Mouse (Mus musculus) macrophage (primary cell): ENCODE data around the gene Zp2. TPM values are rescaled to one million over a fixed set of nuclear protein-coding genes. Genes with fewer than 3 reads are reported as not detected.
A peak's percentile ranks its signal among the peaks of the same experiment; 100 is the strongest.

ENCODE experiments used
- H3K27ac ChIP-seq: fragments of 350-480 bp; formaldehyde crosslinking; 2 replicates; pipeline ENCODE4 v1.9.0; 2021
- H3K36me3 ChIP-seq: fragments of 350-480 bp; formaldehyde crosslinking; 2 replicates; pipeline ENCODE4 v1.9.0; 2021; ENCODE audit errors: inconsistent target
- H3K4me3 ChIP-seq: fragments of 350-480 bp; formaldehyde crosslinking; 2 replicates; pipeline ENCODE4 v1.9.0; 2021; ENCODE audit errors: inconsistent target
- H3K79me2 ChIP-seq: fragments of 350-480 bp; formaldehyde crosslinking; 2 replicates; pipeline ENCODE4 v1.9.0; 2021; ENCODE audit errors: inconsistent target
- WGBS: methylation state at CpG from one replicate; pipeline ENCODE4 v1.1.7; 2026; ENCODE audit warnings: inconsistent platforms; ENCODE audit not compliant: missing documents; 5-methylcytosine and 5-hydroxymethylcytosine counted together
- polyA plus RNA-seq: library from polyadenylated mRNA; stranded (reverse); fragments of 250-400 nt; gene quantifications from 3 replicates; pipeline ENCODE4 v1.2.4, GENCODE M21; 2018; ENCODE audit warnings: inconsistent platforms

Zp2 gene
- polyA plus RNA-seq, 1 experiment from 2014 or later = not detected

- no peaks in the 10 kb centered on the region for H3K79me2 ChIP-seq
- H3K27ac ChIP-seq = no peak overlapping the region
- WGBS = 90% methylated on average over 1 of the region's 1 CpGs
- no peaks in the 10 kb centered on the region for H3K36me3 ChIP-seq
- H3K4me3 ChIP-seq = no peak overlapping the region
Observed at GRCm38 (mm10) chr7:120172188-120172700, 27.2 kb upstream of the Zp2 start.

GRCm38 (mm10) chr7:120163581-120164251 is 18.6 kb upstream of the Zp2 start:
- Histone ChIP-seq H3K27ac (no peak overlapping the region), H3K4me3 (no peak overlapping the region), H3K79me2 (no peaks in the 10 kb centered on the region), H3K36me3 (no peaks in the 10 kb centered on the region)
- WGBS = 88% methylated on average over 11 of the region's 11 CpGs

GRCm38 (mm10) chr7:120158121-120158613 is 13.1 kb upstream of the Zp2 start:
- Histone ChIP-seq H3K4me3 (no peak overlapping the region), H3K79me2 (no peaks in the 10 kb centered on the region), H3K36me3 (no peaks in the 10 kb centered on the region), H3K27ac (no peak overlapping the region)
- WGBS = 65% methylated on average over 4 of the region's 4 CpGs

- Histone ChIP-seq H3K4me3 (no peak overlapping the region), H3K27ac (no peak overlapping the region), H3K36me3 (no peaks in the 10 kb centered on the region), H3K79me2 (no peaks in the 10 kb centered on the region)
- WGBS = 86% methylated on average over 5 of the region's 5 CpGs
Observed at GRCm38 (mm10) chr7:120157575-120158061, 12.5 kb upstream of the Zp2 start.

GRCm38 (mm10) chr7:120156841-120157409 is 11.8 kb upstream of the Zp2 start:
- H3K4me3 ChIP-seq = no peak overlapping the region
- WGBS = 48% methylated on average over 2 of the region's 2 CpGs
- H3K36me3 ChIP-seq = no peaks in the 10 kb centered on the region
- no peaks in the 10 kb centered on the region for H3K79me2 ChIP-seq
- H3K27ac ChIP-seq = no peak overlapping the region

GRCm38 (mm10) chr7:120150898-120151297 is 5.8 kb upstream of the Zp2 start:
- Histone ChIP-seq H3K27ac (no peak overlapping the region), H3K79me2 (no peaks in the 10 kb centered on the region), H3K36me3 (no peaks in the 10 kb centered on the region), H3K4me3 (no peak overlapping the region)
- WGBS = 92% methylated on average over 2 of the region's 2 CpGs

GRCm38 (mm10) chr7:120150257-120150656 is 5.2 kb upstream of the Zp2 start:
- 0 out of 2 replicates have a peak overlapping the region, but pooled peaks have one; percentile 10 for H3K27ac ChIP-seq
- 28% methylated on average over 3 of the region's 3 CpGs for WGBS

GRCm38 (mm10) chr7:120142743-120143142 is 2.3 kb downstream of the Zp2 start:
- Histone ChIP-seq H3K4me3 (no peak overlapping the region), H3K27ac (no peak overlapping the region), H3K36me3 (no peaks in the 10 kb centered on the region), H3K79me2 (no peaks in the 10 kb centered on the region)
- WGBS = 100% methylated on average over 1 of the region's 1 CpGs

More at GRCm38 (mm10) chr7:120150257-120150656, 5.2 kb upstream of the Zp2 start:
- Histone ChIP-seq H3K4me3 (no peak overlapping the region), H3K36me3 (no peaks in the 10 kb centered on the region), H3K79me2 (no peaks in the 10 kb centered on the region)

- H3K36me3 ChIP-seq = no peaks in the 10 kb centered on the region
- H3K4me3 ChIP-seq = no peak overlapping the region
- no peak overlapping the region for H3K27ac ChIP-seq
- no peaks in the 10 kb centered on the region for H3K79me2 ChIP-seq
- 81% methylated on average over 4 of the region's 4 CpGs for WGBS
Observed at GRCm38 (mm10) chr7:120128951-120129350, 16.1 kb downstream of the Zp2 start.

GRCm38 (mm10) chr7:120127686-120128059 is 17.4 kb downstream of the Zp2 start:
- H3K27ac ChIP-seq = no peak overlapping the region
- no peaks in the 10 kb centered on the region for H3K79me2 ChIP-seq
- WGBS = 66% methylated on average over 4 of the region's 4 CpGs
- H3K36me3 ChIP-seq = no peaks in the 10 kb centered on the region
- no peak overlapping the region for H3K4me3 ChIP-seq

- 55% methylated on average over 5 of the region's 5 CpGs for WGBS
- Histone ChIP-seq H3K4me3 (no peak overlapping the region), H3K27ac (no peak overlapping the region), H3K36me3 (no peaks in the 10 kb centered on the region), H3K79me2 (no peaks in the 10 kb centered on the region)
Observed at GRCm38 (mm10) chr7:120126976-120127685, 18.0 kb downstream of the Zp2 start.

GRCm38 (mm10) chr7:120124844-120125243 is 20.2 kb downstream of the Zp2 start:
- no peak overlapping the region for H3K27ac ChIP-seq
- H3K79me2 ChIP-seq = no peaks in the 10 kb centered on the region
- WGBS = 6% methylated on average over 3 of the region's 3 CpGs
- H3K4me3 ChIP-seq = no peak overlapping the region
- peaks cover 6% of the 10 kb centered on the region for H3K36me3 ChIP-seq

GRCm38 (mm10) chr7:120123776-120124175 is 21.3 kb downstream of the Zp2 start:
- Histone ChIP-seq H3K4me3 (no peak overlapping the region), H3K79me2 (no peaks in the 10 kb centered on the region), H3K27ac (no peak overlapping the region), H3K36me3 (peaks cover 9% of the 10 kb centered on the region)
- WGBS = 84% methylated on average over 4 of the region's 4 CpGs

GRCm38 (mm10) chr7:120117529-120117928 is 27.6 kb downstream of the Zp2 start:
- Histone ChIP-seq H3K79me2 (no peaks in the 10 kb centered on the region), H3K36me3 (peaks cover 15% of the 10 kb centered on the region), H3K4me3 (no peak overlapping the region), H3K27ac (no peak overlapping the region)
- WGBS = 86% methylated on average over 6 of the region's 6 CpGs

GRCm38 (mm10) chr7:120116976-120117375 is 28.1 kb downstream of the Zp2 start:
- peaks cover 15% of the 10 kb centered on the region for H3K36me3 ChIP-seq
- no peak overlapping the region for H3K4me3 ChIP-seq
- no peak overlapping the region for H3K27ac ChIP-seq
- H3K79me2 ChIP-seq = no peaks in the 10 kb centered on the region
- 96% methylated on average over 5 of the region's 5 CpGs for WGBS
